Mouse (Mus musculus) frontal cortex, postnatal 36 days (tissue): ENCODE measurements around the gene Ptprn2.
"Not testable (repeated sequence)": the region's sequence is repeated elsewhere in the genome, so short reads cannot be mapped to it uniquely, and the experiment has no call there.

Source experiments
- DNase-seq, 2 experiments: peaks; one replicate each; pipeline ENCODE4 v3.0.0; 2022; ENCODE audit warnings: low spot score in 2 of 2

The Ptprn2 gene

GRCm38 (mm10) chr12:116485591-116486403, at the start of gene Ptprn2:
Ptprn2 (plus strand) TSS chr12:116485720.
- DNase-seq = peak; percentile 66 to 72

DNA sequence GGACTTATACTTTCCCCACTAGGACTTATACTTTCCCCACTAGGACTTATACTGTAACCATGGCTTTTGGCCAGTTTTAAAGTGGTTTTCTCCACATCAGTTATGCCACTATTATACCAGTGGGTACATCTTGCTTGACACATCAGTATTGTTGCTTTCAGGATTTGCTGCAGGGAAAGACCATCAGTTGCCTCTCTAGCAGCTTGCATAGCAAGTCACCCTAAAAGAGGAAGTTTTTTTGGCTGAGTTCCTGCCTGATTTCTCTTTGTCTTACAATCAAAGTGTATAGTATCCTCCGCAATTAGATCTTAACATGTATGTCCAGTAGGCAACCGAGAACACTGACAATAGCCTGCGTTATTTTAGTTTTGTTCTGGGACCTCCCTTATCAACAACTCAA, 49.4 kb upstream of the Ptprn2 start:
- no peak for DNase-seq

DNA sequence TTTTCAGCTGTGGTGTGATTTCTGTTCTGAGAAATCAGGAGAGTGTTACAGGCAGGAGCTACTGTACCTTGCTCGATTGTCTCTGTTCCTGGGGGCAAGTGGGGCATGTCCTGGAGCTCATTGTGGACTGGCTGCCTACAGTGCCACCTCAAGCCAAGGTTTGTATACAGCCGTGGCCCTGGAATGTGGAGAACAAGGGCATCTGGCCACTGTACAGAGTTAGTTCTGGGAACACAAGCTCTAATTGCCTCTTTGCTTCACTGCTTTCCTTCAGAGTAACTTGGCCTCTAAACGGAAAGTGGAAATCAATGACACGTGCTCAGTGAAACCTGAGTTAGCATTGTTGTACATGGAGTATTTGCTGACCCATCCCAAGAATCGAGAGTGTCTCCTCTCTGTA, 46.9 kb upstream of the Ptprn2 start:
- no peak for DNase-seq

DNA sequence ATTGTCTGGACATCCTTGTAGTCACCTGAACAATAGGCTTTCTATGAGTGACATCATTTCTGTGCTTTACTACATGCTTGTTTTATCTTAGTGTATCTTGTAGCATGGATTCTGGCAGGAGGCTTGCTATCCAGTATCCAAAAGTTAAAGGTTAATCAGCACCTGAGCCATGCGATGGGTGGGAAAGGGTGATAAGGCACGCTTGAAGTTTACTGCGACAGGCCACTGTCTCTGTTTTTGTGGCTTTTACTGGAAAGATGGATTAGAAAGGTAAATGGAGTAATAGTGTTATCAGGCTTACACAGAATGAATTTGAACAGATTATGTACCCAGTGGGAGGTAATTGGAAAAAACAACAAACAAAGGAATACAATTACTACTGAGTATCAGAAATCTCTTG, 43.3 kb upstream of the Ptprn2 start:
- DNase-seq = no peak

- DNase-seq = no peak
Measured at GRCm38 (mm10) chr12:116449536-116449935, 36.0 kb upstream of the Ptprn2 start.

- no peak for DNase-seq
Measured at GRCm38 (mm10) chr12:116460379-116461065, 25.0 kb upstream of the Ptprn2 start.

- DNase-seq = no peak
Measured at GRCm38 (mm10) chr12:116467030-116467429, 18.5 kb upstream of the Ptprn2 start.

DNA sequence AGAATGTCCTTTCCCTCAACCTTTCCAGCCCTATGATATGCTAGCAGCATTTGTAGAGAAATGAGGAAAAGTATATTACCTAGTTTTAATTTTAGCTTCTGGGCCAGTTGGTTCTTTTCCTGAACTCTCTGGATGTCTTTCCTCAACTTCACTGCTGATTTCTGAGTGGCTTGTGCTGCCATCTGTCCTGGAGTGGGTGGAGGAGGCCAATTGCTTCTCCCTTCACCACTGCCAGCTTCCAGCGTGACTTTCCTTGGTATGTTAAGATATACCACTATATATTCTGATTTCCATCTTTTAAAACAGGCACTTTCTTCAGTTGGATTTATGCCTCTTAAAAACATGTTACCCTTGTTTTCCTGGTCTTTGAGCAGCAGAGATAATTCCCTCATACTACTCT, 17.2 kb upstream of the Ptprn2 start:
- no peak for DNase-seq

DNA sequence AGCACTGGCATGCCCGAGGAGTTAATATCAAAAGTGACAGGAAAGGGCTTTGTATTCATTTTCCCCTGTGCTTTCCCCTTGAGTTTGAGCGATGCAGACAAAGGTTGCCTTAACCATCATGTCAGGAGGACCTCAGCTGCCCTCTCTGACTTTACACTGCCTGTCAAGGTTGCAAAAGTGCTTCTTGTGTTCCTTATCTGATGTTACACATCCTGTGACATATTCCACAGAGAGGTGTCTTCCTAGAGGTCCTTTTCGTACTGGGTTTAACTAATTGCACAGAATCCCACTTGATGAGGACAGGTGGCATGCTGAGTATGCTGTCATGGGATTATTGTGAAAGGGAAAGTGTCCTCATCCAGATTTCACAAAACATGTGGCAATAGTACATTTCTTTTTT, 16.4 kb upstream of the Ptprn2 start:
- DNase-seq = no peak

GRCm38 (mm10) chr12:116473264-116473663, 12.3 kb upstream of the Ptprn2 start:
- DNase-seq = no peak

DNA sequence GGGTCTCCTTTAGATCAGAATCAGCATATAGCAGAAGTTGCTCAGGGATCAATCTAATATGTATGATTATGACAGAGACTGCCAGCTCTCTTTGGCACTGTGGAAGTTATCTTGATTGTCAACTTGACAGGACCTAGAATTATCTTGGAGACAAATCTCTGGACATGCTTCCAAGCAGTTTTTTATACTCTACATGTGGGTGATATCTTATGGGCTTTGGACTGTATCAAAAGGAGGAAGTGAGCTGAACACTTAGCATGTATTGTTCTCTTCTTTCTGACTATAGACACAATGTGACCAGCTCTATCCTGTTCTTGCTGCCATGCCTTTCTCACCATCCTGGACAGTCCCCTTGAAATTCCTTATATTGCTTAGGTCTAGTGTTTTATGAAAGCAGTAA, 11.8 kb upstream of the Ptprn2 start:
- DNase-seq = no peak

DNA sequence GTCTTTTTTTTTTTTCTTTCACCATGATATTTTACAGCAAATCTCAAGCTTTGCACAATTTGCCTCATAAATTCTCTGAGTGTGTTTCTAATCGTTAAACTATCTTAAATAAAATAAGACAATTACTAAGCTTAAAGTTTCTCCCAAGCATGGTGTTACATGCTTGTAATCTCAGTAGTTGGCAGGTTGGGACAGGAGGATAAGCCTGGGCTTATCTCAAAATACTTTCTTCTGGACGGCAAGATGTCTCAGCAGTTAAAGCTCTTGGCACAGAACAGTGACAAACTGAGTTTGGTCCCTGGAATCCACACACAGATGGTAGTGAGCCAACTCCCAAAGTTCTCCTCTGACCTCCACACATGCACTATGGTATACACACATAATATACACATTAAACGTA, 10.8 kb upstream of the Ptprn2 start:
- DNase-seq = no peak

GRCm38 (mm10) chr12:116478771-116479170, 6.7 kb upstream of the Ptprn2 start:
- DNase-seq = no peak

- DNase-seq = no peak
Measured at GRCm38 (mm10) chr12:116481921-116482320, 3.6 kb upstream of the Ptprn2 start.

GRCm38 (mm10) chr12:116483581-116483980, 1.9 kb upstream of the Ptprn2 start:
- DNase-seq = no peak

DNA sequence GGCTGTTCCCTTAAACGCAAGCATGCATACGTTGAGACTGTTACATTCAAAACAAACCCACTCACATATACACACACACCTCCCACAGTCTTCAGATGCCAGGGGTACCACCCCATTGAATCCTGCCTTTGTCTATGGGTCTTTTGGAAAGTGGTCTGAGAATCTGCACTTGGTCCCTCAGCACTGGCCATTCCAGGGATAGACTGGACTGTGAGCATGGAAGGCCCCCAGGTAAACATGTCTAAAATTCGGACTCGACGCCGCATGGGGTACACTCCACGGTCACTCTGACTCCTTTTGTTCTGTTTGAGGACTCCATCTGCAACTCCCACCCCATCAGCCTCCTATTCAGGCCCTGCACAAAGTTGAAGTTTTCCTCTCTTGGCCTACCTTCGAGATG, 529 bp upstream of the Ptprn2 start:
- no peak for DNase-seq

DNA sequence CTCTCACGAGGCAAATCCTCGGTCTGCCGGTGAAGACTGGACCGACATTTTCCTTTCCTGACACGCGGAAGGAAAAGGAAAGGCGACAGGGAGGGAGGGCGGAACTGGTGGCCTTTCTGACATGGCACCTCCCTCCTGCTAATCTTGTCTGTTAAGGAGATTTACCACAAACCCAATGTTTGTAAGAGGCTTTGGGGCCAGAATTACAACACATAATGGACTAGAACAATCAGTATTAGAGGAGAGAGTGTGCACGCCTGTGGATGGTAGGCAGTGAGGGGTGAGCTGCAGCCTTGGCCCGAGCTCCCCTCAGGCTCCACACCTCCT, 847 bp downstream of the Ptprn2 start:
- no peak for DNase-seq

DNA sequence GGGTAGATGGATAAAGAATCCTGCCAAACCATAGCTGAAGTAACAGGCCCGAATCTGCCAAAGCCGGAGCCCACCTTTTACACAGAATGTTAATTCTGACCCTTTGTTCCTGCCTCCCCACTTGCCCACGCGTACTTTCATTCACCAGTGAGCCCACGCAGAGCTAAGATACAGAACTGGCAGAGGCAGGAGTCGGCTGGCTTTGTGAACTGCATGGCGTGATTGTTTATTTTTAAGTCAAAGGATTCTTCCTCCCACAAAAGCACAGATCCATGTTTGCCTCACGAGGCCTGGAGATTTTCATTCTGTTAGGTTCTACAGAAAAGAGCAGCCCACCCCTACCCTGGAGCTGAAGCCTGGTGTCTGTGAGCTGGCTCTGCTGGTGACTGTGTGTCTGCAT, 3.3 kb downstream of the Ptprn2 start:
- peak; percentile 57 to 71 for DNase-seq

DNA sequence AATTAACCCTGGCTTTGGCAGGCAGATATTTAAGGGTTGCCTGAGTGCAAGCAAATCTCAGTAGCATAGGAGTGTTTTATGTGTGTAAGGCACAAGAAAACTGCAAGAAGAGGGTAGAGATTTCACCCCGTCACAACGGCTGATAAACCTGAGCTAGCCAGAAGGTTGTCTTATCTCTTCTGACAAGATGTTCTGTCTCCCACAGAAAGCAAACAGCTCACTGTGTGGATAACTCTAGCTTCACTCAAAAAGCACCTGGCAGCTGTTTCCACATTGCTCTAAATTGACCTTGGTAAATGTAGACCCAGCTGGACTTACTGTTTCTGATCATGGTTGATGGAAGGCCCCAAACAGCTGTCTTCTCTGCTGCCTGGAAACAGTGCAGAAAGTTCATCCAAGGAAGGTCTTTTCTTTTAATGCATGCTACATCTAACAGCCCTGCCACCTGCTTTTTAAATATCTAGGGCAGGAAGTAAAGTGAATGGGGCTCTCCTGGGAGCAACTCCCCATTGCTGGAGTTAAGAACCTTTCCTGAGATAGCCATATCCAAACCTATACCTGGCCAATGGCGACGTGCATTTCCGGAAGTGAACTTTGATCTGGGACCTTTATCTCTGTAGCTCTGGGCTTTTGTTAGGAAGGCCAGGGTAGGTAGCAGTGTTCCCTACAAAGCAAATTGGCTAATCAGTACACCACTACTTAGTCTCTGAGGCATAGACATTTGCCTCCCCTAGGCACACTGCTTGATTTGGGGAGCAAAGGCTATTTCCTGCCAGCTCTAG, 5.2 kb downstream of the Ptprn2 start:
- DNase-seq = no peak

DNA sequence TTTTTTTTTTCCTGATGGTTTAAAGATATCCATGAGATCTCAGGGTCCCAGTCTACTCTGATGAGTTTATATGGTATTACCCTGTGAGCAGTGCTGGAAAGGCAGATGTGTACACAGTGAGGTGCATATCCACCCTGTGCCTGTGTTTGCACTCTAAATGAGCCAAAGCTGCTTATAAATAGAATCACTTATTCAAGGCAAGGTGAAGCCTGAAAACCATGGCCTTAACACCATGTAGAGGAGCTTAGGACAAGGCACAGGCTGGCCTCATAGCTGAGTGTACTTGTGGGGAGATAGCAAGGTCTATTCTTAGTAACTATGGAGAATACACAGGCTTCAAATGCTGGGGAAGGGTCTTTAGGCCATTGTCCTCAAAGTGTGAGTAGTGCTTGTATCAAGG, 13.1 kb downstream of the Ptprn2 start:
- DNase-seq = no peak

GRCm38 (mm10) chr12:116500652-116501051, 15.1 kb downstream of the Ptprn2 start:
- no peak for DNase-seq

DNA sequence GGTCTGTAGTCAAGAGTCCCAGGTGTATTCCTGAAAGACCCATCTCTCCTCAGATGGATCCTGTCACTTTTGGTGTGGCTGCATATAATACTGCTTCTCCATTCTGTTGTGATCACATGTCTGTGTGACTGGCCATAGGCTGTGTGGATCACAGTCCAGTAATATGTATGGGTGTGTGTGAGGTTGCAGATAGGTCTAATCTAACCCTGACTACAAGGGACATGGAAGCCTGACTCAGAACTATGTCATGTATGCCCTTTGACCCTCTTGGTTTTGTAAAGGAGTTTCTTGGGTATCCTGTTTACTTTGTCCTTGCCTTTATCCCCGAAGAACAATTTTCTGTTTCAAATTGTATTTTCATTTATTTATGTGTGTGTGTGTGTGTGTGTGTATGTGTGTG, 27.0 kb downstream of the Ptprn2 start:
- no peak for DNase-seq

- DNase-seq = not testable (repeated sequence)
Measured at GRCm38 (mm10) chr12:116513788-116514187, 28.3 kb downstream of the Ptprn2 start.
